Mouse (Mus musculus): ENCODE measurements around the gene Zfy2. TPM values are rescaled to one million over a fixed set of nuclear protein-coding genes. Genes with fewer than 3 reads are reported as not detected.

Gene Zfy2
- not detected in 2 replicates for polyA plus RNA-seq (2012; rRNA removed)
- not detected in 2 replicates for polyA plus RNA-seq (2014; fragmentation: Nextera tagmentation; extraction: Ambion mirVana)

GRCm38 (mm10) chrY:2170309-2170708 lies at the start of gene Zfy2:
TSS of gene Zfy2 (minus strand) at chrY:2170409.
- ATAC-seq (ENCODE audit: insufficient read depth) (no peak), DNase-seq (ENCODE audit: low read depth in 3 of 3, low spot score in 3 of 3) (no peak)
- no peak for TF ChIP-seq CTCF (IDR thresholded peaks at IDR 0.05; ENCODE audit: low read depth)
- no peak for TF ChIP-seq EP300 (IDR thresholded peaks at IDR 0.05; ENCODE audit: low read depth)
- no peaks in the 10 kb centered on the region for H3K36me3 ChIP-seq (replicated peaks; ENCODE audit: control insufficient read depth, insufficient read depth, low read depth)
- H3K27me3 ChIP-seq (ENCODE audit: control insufficient read depth, insufficient read depth, low read length): no peaks in the 10 kb centered on the region
- H3K4me3 ChIP-seq (ENCODE audit: insufficient read depth in 1 of 2, low read depth in 2 of 2, low read length in 2 of 2): no peak within 1 kb of the TSS
- H3K4me2 ChIP-seq (ENCODE audit: low read depth): no peak within 1 kb of the TSS
- no peak within 1 kb of the TSS for H3K9ac ChIP-seq (replicated peaks)
- no peaks in the 10 kb centered on the region for H3K9me3 ChIP-seq (ENCODE audit: control insufficient read depth, low read length)
- WGBS (ENCODE audit: insufficient replicate concordance): 61% methylated on average over 2 of the region's 2 CpGs
- H3K4me1 ChIP-seq (replicated peaks; ENCODE audit: control insufficient read depth in 2 of 2, insufficient read depth in 2 of 2, low read length in 1 of 2): no peaks in the 10 kb centered on the region
- H3K27ac ChIP-seq: no peak within 1 kb of the TSS
